Mouse (Mus musculus) MN1 (cell line): ENCODE results near the gene Simc1.
A peak's percentile ranks its signal among the peaks of the same experiment; 100 is the strongest.
"Not testable (repeated sequence)": the region's sequence is repeated elsewhere in the genome, so short reads cannot be mapped to it uniquely, and the experiment has no call there.

Source experiments
- DNase-seq: peaks from one replicate; pipeline ENCODE4 v3.0.0-alpha.2; 2016; ENCODE audit warnings: low spot score

The Simc1 gene

DNA sequence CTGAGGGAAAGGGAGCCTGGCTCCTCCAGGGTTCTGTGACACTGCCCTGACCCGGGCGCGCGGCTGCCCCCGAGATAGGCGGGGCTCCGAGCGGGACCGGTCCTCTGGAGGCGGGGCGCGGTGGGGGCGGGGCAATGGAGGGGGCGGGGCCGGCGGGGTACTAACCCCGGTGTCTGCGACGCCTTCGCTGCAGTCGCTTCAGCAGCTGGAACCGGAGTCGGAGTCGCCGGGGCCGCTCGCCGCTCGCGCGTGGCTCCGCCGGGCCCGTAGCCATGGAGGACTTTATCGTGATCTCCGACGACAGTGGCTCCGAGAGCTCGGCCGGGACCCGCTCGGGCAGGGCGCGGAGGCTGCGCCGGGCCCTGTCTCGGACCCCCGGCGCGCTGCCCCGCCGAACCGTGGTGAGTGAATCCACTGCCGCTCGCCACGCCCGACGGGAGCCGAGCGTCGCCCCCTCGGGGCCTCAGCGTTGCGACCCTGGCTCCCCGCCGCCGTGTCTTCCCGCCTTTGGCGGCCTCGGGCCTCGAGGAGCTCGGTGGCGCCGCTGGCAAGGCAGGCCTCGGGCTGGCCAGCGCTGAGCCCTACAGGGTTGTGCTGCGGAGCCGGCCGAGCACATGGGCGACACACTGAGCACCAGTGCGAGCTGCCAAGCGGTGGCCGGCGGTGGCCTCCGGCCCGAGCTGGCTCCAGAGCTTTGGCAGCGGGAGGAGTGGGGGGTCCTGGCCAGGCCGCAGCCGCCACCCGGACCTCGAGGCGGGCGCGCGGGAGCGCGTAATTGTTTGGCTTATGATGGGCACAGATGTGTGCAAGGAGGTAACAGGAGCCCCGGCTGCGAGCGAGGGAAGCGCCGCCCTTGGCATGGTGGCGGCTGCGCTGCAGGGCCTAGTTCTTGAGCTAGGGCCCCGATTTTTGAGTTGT, at the start of gene Simc1:
Gene Simc1, plus strand, starts transcription at position 176 of the 918 bp plus-strand sequence.
- peak; percentile 75 for DNase-seq

- no peak for DNase-seq
These were observed 46.5 kb upstream of the Simc1 start for GRCm38 (mm10) chr13:54457062-54457461.

GRCm38 (mm10) chr13:54459282-54459681, 44.3 kb upstream of the Simc1 start:
- DNase-seq = no peak

DNA sequence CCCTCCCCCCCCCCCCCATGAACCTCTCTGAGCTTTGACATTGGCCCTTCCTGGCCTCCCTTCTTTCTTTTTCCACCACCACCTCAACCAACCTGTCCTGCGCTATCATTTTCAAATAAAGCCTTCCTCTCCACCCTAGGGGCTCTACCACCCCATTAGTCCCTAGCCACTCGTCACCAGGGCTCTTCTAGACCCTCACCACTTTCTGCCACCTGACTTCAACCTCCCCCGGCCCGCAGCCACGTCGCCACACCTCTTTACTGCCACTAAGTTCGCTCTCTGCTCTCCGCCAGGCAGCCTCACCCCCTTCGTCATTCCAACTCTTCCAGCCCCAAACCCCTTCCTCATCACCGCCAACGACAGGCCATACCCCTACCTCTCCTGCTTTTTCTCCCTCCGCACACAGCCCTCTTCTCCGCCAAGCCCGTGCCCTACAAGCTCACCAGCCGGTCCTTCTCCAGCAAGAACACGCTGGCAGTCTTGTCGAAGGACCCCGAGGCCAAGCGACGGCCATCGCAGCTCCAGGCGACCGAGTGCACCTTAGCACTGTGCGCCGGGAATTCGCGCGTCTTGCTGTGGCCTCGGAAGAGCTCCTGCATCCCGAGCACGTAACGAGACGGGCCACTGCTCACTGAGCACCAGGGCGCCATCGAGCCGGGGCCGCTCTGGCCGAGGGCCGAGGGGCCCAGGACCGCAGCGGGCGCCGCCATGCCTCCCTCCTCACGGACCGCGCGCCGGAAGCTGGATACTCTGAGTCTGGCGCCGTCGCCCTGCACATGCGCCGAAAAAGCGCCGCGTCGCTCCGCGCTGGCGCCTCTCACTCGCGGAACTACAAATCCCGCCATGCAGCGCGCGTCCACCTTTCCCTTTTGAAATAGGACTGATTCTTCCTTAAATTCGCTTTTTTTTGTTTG, 35.2 kb upstream of the Simc1 start, which contains the start of gene Thoc3:
Gene Thoc3, minus strand, starts transcription at position 752 of the 914 bp plus-strand sequence.
- peak; percentile 92 for DNase-seq

GRCm38 (mm10) chr13:54469012-54469354, 34.6 kb upstream of the Simc1 start:
- DNase-seq = no peak

DNA sequence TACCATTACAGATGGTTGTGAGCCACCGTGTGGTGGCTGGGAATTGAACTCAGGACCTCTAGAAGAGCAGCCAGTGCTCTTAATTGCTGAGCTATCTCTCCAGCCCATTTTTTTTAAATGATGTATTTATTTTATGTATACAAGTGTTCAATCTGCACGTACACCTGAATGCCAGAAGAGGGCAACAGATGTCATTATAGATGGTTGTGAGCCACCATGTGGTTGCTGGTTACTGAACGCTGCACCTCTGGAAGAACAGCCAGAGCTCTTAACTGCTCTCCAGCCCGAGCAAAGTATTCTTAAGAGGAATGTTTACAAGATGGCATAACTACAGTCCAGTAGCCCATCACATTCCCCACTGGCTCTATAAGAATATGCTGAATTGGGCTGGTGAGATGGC, 31.6 kb upstream of the Simc1 start:
- DNase-seq = no peak

GRCm38 (mm10) chr13:54474996-54475395, 28.6 kb upstream of the Simc1 start:
- DNase-seq = no peak

GRCm38 (mm10) chr13:54475702-54476101, 27.9 kb upstream of the Simc1 start:
- no peak for DNase-seq

DNA sequence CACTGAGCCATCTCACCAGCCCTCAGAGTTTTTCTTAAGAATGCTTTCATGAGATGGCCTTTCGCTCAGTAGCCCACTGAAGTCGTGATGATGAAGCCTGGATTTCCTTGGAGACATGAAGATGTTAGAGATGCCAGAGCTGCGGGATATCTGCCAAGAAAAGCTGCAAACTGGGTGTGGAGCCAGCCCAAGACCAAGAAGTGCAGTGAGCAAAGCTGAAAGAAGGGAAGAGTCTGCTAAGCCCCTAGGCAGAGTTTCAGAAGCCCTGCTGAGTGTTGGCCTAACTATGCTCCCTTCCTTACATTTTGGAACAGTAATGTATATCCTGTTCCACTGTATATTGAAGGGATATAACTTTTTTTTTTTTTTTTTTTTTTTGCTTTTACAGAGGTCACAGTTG, 24.3 kb upstream of the Simc1 start:
- DNase-seq = peak; percentile 75

DNA sequence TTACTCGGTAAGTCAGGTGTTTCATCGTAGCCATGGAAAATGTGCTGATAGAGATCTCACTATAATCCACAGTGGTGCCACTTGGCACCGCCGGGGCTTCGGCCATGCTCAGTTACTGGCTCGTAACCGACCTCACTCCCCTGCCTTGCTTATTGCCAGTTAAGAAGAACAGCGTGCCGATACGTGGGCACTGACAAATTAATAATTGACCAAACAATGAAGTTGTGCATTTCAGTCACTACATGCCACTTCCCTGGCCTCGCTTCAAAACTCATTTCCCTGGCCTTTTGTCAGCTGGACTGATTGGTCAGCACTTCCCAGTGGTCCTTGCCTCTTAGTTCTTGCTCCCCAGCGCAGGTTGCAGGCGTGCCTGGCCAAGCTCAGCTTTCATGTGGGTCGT, 22.1 kb upstream of the Simc1 start:
- no peak for DNase-seq

DNA sequence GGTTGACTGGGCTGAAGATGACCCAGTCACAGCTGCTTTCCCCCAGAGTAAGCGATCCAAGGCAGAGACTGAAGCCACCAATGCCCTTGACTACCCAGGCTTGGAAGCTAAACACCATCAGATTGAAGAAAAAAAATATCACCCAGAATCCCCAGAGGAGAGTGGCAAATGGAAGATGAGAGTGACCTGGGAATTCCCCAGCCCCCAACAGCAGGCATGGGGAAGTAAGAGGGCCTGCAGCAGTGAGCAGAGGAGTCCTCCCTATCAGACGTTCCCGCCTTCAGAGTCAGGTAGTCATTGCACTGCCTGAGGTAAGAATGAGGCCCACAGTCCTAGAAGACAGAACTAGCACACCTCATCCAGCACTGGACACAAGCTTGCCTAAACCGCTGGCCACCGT, 13.2 kb upstream of the Simc1 start:
- no peak for DNase-seq

DNA sequence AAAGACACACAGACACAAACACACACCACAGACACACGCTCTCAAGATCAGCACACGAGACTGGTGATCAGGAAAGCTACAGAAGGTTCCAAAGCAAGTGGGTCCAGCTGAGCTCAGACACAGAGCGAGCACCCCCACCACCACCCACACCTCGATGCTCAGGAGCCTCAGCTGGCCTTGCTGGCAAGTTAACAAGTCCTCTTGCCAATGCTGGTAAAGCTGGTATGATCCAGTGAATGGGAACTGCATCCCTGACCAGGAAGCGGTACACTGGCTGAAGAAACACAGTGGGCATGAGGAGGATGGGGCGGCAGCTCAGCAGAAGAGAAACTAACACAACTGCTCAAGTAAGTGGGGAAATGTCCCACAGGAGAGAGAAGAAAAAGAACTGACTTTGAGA, 12.2 kb upstream of the Simc1 start:
- DNase-seq = no peak

GRCm38 (mm10) chr13:54499551-54499950, 4.0 kb upstream of the Simc1 start:
- not testable (repeated sequence) for DNase-seq

DNA sequence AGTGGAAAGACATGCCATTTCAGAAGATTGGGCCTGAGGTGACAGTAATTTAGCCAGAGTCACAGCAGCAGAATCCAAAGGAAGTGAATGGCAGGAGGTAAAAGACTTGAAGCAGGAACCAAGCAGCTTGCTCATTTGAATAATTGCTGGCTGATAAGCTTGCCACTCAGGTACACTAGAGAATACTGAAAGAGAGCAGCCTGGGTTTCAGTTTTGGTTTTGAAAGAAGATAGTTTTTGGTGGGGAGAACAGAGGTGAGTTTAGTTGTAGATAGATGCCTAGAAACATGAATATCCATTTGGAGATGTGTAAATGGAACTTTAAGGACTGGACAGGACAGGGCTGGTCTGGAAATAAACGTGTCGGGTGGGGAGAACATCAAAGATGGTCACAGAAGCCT, 2.2 kb upstream of the Simc1 start:
- no peak for DNase-seq

- DNase-seq = no peak
These were observed 1.5 kb upstream of the Simc1 start for GRCm38 (mm10) chr13:54501957-54502690.

DNA sequence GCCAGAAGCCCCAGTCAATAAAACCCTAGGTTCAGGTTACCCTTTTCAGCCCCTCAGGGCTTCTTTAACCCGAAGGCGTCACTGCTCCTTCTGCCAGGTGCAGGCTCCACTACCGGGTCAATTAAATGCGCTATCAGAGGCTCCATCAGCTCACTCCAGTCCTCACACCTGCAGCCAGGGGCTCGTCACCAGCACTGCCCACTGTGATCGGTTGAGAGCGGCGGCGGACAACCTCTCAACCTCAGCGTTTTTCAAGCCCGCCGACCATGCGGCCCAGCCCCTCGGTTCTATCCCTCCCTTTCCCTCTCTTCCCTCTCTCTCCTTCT, 338 bp upstream of the Simc1 start:
- no peak for DNase-seq

DNA sequence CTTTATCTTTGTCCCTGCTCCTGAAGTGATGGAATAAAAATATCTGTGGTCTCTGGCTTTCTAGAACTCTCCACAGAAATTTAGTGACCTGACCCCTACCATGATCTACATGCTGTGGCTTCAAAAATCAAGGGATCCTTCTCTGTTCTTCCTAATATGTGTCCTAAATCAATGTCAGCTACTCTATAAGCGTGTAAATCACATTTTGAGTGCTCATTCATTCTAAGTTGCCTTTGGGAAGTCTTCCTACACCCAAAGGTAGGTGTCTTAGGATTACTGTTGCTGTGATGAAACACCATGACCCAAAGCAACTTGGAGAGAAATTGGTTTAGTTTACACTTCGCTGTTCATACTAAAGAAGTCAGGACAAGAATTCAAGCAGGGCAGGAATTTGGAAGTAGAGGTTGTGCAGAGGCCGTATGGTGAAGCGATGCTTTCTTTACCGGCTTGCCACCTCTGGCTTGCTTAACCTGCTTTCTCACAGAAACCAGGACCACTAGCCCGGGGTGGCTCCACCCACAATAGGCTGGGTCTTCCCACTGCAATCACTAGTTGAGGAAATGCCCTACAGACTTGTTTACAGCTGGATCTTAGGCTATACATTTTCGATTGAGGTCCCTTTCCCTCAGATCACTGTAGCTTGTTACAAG, 1.2 kb downstream of the Simc1 start:
- DNase-seq = peak; percentile 44

DNA sequence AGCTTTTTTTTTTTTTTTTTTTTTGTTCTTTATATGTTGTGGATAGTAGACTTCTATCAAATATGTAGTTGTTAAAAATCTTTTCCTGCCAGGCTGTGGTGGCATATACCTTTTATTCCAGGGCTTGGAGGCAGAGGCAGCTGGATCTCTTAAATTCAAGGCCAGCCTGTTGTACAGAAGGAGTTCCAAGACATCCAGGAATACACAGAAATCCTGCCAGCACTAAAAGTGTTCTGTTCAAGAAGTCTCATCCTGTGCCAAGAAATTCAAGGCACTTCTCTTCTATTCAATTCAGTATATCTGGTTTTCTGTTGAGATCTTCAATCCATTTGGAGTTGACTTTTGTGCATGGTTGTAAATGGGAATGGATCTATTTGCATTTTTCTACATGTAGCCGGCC, 2.3 kb downstream of the Simc1 start:
- peak; percentile 21 for DNase-seq

GRCm38 (mm10) chr13:54520221-54520620, 16.6 kb downstream of the Simc1 start:
- DNase-seq = no peak

GRCm38 (mm10) chr13:54521181-54521580, 17.6 kb downstream of the Simc1 start:
- no peak for DNase-seq

DNA sequence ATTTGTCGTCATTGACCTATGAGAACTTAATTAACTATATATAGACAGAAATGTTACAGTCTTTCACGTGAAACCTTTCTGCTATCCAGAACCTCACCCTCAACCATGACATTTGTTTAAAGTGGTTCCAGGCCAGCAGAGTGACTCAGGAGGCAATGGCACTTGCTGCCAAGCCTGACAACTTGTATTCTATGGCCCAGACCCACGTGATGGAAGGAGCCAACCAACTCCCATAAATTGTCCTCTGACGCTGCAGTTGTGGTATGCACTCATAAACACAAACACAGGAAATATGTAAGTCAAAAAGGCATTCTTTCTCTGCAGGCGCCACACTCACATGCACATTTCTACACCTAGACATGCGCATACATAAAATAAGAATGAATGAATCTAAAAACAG, 23.6 kb downstream of the Simc1 start:
- no peak for DNase-seq

DNA sequence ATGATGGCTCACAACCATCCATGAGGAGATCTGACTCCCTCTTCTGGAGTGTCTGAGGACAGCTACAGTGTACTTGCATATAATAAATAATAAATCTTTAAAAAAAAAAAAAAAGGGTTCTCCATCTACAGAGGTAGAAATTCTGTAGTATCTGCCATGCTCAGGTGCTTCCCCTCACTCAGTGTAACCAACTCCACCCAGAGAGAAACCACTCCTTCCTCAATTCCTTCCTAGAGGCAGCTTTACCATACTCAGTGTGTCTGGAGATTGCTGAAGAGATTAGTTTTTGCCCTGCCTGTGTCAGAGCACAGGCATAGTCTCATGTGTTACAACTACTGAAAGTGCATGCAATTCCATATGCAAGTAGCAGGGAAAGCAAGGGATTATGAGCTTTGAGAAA, 28.6 kb downstream of the Simc1 start:
- peak; percentile 40 for DNase-seq
